Mouse (Mus musculus): Measurements from ENCODE around the gene Rbks. TPM values are rescaled to one million over a fixed set of nuclear protein-coding genes. Genes with fewer than 3 reads are reported as not detected.

The Rbks gene
- polyA plus RNA-seq, 1 experiment from 2014 or later = 24.8 TPM

DNA sequence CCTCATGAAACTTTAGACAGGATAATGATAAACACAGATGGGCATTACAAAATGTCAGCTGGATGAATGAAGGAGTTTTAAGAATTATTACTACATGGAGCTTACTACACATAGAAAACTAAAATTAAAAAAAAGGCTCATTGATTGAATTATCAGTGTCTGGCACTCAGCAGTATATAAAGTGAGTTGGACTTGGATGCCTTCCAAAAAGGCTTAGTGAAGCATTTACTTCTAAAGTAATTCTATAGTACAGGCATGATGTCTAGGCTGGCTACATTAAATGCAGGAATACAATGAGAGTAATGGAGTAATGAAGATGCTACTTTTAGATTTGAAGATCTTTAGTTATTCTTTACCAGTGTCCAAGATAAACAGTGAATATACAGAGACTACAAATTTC lies 4.2 kb downstream of the Rbks start:
- Histone ChIP-seq H3K27me3 (replicated peaks; ENCODE audit: control insufficient read depth, insufficient read depth, low read length) (no peaks in the 10 kb centered on the region), H3K9me3 (ENCODE audit: control insufficient read depth, low read length) (no peaks in the 10 kb centered on the region), H3K9ac (ENCODE audit: low read depth, low read length) (no peak overlapping the region), H3K4me3 (ENCODE audit: low read depth, low read length) (no peak overlapping the region), H3K4me1 (replicated peaks; ENCODE audit: control insufficient read depth, insufficient read depth, low read length) (peaks cover 2% of the 10 kb centered on the region), H3K27ac (ENCODE audit: low read depth, low read length) (no peak overlapping the region), H3K4me2 (no peak overlapping the region), H3K36me3 (ENCODE audit: control insufficient read depth, insufficient read depth, low read length) (no peaks in the 10 kb centered on the region)
- ATAC-seq (replicated peaks; ENCODE audit: low FRiP score) = no peak
- no peak for DNase-seq (ENCODE audit: low spot score)

- Histone ChIP-seq H3K4me3 (ENCODE audit: low read depth, low read length) (no peak overlapping the region), H3K4me2 (no peak overlapping the region), H3K9me3 (ENCODE audit: control insufficient read depth, low read length) (no peaks in the 10 kb centered on the region), H3K36me3 (ENCODE audit: control insufficient read depth, insufficient read depth, low read length) (no peaks in the 10 kb centered on the region), H3K27me3 (replicated peaks; ENCODE audit: control insufficient read depth, insufficient read depth, low read length) (no peaks in the 10 kb centered on the region), H3K9ac (ENCODE audit: low read depth, low read length) (no peak overlapping the region), H3K27ac (ENCODE audit: low read depth, low read length) (no peak overlapping the region), H3K4me1 (replicated peaks; ENCODE audit: control insufficient read depth, insufficient read depth, low read length) (peaks cover 6% of the 10 kb centered on the region)
- DNase-seq (ENCODE audit: low spot score) = no peak
- 63% methylated on average over 3 of the region's 3 CpGs for WGBS
- ATAC-seq (replicated peaks; ENCODE audit: low FRiP score) = peak; percentile 48; the same call in 1 of the 2 replicates
Observed at GRCm38 (mm10) chr5:31687972-31688371, 9.5 kb downstream of the Rbks start.

DNA sequence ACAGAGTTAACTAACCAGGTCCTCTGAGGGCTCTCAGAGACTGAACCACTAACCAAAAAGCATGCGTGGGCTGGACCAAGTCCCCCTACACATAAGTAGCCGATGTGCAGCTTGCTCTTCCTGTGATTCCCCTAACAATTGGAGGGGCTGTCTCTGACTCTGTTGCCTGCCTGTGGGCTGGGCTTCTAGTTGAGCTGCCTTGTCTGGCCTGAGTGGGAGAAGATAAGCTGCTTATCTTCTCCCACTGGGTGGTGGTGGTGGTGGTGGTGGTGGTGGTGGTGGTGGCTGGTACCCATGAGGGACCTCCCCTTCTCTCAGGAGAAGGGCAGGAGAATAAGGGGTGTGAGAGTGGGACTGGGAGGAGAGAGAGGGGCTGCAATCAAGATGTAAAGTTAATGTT lies 11.4 kb downstream of the Rbks start:
- H3K27ac ChIP-seq (ENCODE audit: low read depth, low read length) = peak overlapping the region; percentile 66
- DNase-seq (ENCODE audit: low spot score) (peak; percentile 38), ATAC-seq (replicated peaks; ENCODE audit: low FRiP score) (peak; percentile 99)
- H3K9me3 ChIP-seq (ENCODE audit: control insufficient read depth, low read length) = no peaks in the 10 kb centered on the region
- H3K9ac ChIP-seq (ENCODE audit: low read depth, low read length) = no peak overlapping the region
- H3K4me2 ChIP-seq = peak overlapping the region; percentile 50
- no peak overlapping the region for H3K4me3 ChIP-seq (ENCODE audit: low read depth, low read length)
- no peaks in the 10 kb centered on the region for H3K36me3 ChIP-seq (ENCODE audit: control insufficient read depth, insufficient read depth, low read length)
- 33% methylated on average over 2 of the region's 2 CpGs for WGBS
- no peaks in the 10 kb centered on the region for H3K27me3 ChIP-seq (replicated peaks; ENCODE audit: control insufficient read depth, insufficient read depth, low read length)
- H3K4me1 ChIP-seq (replicated peaks; ENCODE audit: control insufficient read depth, insufficient read depth, low read length) = peaks cover 6% of the 10 kb centered on the region

- Histone ChIP-seq H3K4me2 (no peak overlapping the region), H3K9ac (ENCODE audit: low read depth, low read length) (no peak overlapping the region), H3K9me3 (ENCODE audit: control insufficient read depth, low read length) (no peaks in the 10 kb centered on the region), H3K36me3 (ENCODE audit: control insufficient read depth, insufficient read depth, low read length) (no peaks in the 10 kb centered on the region), H3K4me3 (ENCODE audit: low read depth, low read length) (no peak overlapping the region), H3K4me1 (replicated peaks; ENCODE audit: control insufficient read depth, insufficient read depth, low read length) (peaks cover 6% of the 10 kb centered on the region), H3K27ac (ENCODE audit: low read depth, low read length) (no peak overlapping the region), H3K27me3 (replicated peaks; ENCODE audit: control insufficient read depth, insufficient read depth, low read length) (no peaks in the 10 kb centered on the region)
- ATAC-seq (replicated peaks; ENCODE audit: low FRiP score) = no peak
- WGBS = 89% methylated on average over 1 of the region's 1 CpGs
- DNase-seq (ENCODE audit: low spot score) = no peak
Observed at GRCm38 (mm10) chr5:31682305-31682704, 15.1 kb downstream of the Rbks start.

- Histone ChIP-seq H3K4me1 (replicated peaks; ENCODE audit: control insufficient read depth, insufficient read depth, low read length) (0 out of 2 replicates have a peak, but pooled peaks cover 2% of the 10 kb centered on the region), H3K36me3 (ENCODE audit: control insufficient read depth, insufficient read depth, low read length) (no peaks in the 10 kb centered on the region), H3K4me3 (ENCODE audit: low read depth, low read length) (no peak overlapping the region), H3K9ac (ENCODE audit: low read depth, low read length) (no peak overlapping the region), H3K27ac (ENCODE audit: low read depth, low read length) (no peak overlapping the region), H3K9me3 (ENCODE audit: control insufficient read depth, low read length) (no peaks in the 10 kb centered on the region), H3K4me2 (no peak overlapping the region), H3K27me3 (replicated peaks; ENCODE audit: control insufficient read depth, insufficient read depth, low read length) (no peaks in the 10 kb centered on the region)
- DNase-seq (ENCODE audit: low spot score) = no peak
- 71% methylated on average over 4 of the region's 4 CpGs for WGBS
- ATAC-seq (replicated peaks; ENCODE audit: low FRiP score) = no peak
Observed at GRCm38 (mm10) chr5:31680183-31680582, 17.2 kb downstream of the Rbks start.

- Histone ChIP-seq H3K4me1 (replicated peaks; ENCODE audit: control insufficient read depth, insufficient read depth, low read length) (no peaks in the 10 kb centered on the region), H3K36me3 (ENCODE audit: control insufficient read depth, insufficient read depth, low read length) (no peaks in the 10 kb centered on the region), H3K9me3 (ENCODE audit: control insufficient read depth, low read length) (no peaks in the 10 kb centered on the region), H3K4me3 (ENCODE audit: low read depth, low read length) (no peak overlapping the region), H3K27me3 (replicated peaks; ENCODE audit: control insufficient read depth, insufficient read depth, low read length) (no peaks in the 10 kb centered on the region), H3K9ac (ENCODE audit: low read depth, low read length) (no peak overlapping the region), H3K4me2 (no peak overlapping the region), H3K27ac (ENCODE audit: low read depth, low read length) (no peak overlapping the region)
- ATAC-seq (replicated peaks; ENCODE audit: low FRiP score) = no peak
- no peak for DNase-seq (ENCODE audit: low spot score)
- WGBS = 72% methylated on average over 1 of the region's 1 CpGs
Observed at GRCm38 (mm10) chr5:31678000-31678399, 19.4 kb downstream of the Rbks start.

DNA sequence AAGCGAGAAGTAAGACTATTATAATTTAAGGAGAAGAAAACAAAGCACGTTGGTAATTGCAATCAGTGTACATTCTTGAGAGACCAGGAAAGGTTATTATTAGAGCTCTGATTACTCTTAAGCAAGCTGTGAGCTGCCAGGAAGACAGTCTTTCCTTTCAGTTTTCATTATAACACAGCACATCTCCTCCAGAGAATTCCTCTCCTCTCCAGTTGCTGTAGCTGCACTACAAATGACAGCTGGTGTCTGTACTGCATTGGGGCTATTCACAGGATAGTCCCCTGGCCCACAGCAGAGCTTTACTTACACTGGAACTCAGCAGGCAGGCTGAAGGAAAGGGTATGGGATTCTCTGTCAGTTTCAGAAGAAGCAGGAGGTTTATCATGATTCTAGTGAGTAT lies 24.0 kb downstream of the Rbks start:
- 81% methylated on average over 2 of the region's 2 CpGs for WGBS
- no peak for DNase-seq (ENCODE audit: low spot score)
- H3K4me2 ChIP-seq = no peak overlapping the region
- no peaks in the 10 kb centered on the region for H3K9me3 ChIP-seq (ENCODE audit: control insufficient read depth, low read length)
- H3K4me1 ChIP-seq (replicated peaks; ENCODE audit: control insufficient read depth, insufficient read depth, low read length) = peaks cover 2% of the 10 kb centered on the region; the same call in 1 of the 2 replicates
- no peak overlapping the region for H3K9ac ChIP-seq (ENCODE audit: low read depth, low read length)
- no peak overlapping the region for H3K27ac ChIP-seq (ENCODE audit: low read depth, low read length)
- H3K4me3 ChIP-seq (ENCODE audit: low read depth, low read length) = no peak overlapping the region
- no peaks in the 10 kb centered on the region for H3K36me3 ChIP-seq (ENCODE audit: control insufficient read depth, insufficient read depth, low read length)
- no peak for ATAC-seq (replicated peaks; ENCODE audit: low FRiP score)
- no peaks in the 10 kb centered on the region for H3K27me3 ChIP-seq (replicated peaks; ENCODE audit: control insufficient read depth, insufficient read depth, low read length)

- no peaks in the 10 kb centered on the region for H3K36me3 ChIP-seq (ENCODE audit: control insufficient read depth, insufficient read depth, low read length)
- WGBS = 58% methylated on average over 2 of the region's 2 CpGs
- H3K9me3 ChIP-seq (ENCODE audit: control insufficient read depth, low read length) = no peaks in the 10 kb centered on the region
Observed at GRCm38 (mm10) chr5:31671137-31671536, 26.3 kb downstream of the Rbks start.

GRCm38 (mm10) chr5:31669984-31670383 lies 27.4 kb downstream of the Rbks start:
- no peaks in the 10 kb centered on the region for H3K36me3 ChIP-seq (ENCODE audit: control insufficient read depth, insufficient read depth, low read length)
- no peak overlapping the region for H3K4me2 ChIP-seq
- DNase-seq (ENCODE audit: low spot score) = no peak
- 64% methylated on average over 5 of the region's 5 CpGs for WGBS
- ATAC-seq (replicated peaks; ENCODE audit: low FRiP score) = no peak
- no peaks in the 10 kb centered on the region for H3K9me3 ChIP-seq (ENCODE audit: control insufficient read depth, low read length)
- H3K27me3 ChIP-seq (replicated peaks; ENCODE audit: control insufficient read depth, insufficient read depth, low read length) = no peaks in the 10 kb centered on the region
- no peak overlapping the region for H3K9ac ChIP-seq (ENCODE audit: low read depth, low read length)
- H3K4me1 ChIP-seq (replicated peaks; ENCODE audit: control insufficient read depth, insufficient read depth, low read length) = peaks cover 2% of the 10 kb centered on the region; the same call in 1 of the 2 replicates
- H3K27ac ChIP-seq (ENCODE audit: low read depth, low read length) = no peak overlapping the region
- H3K4me3 ChIP-seq (ENCODE audit: low read depth, low read length) = no peak overlapping the region

More at GRCm38 (mm10) chr5:31671137-31671536, 26.3 kb downstream of the Rbks start:
- Histone ChIP-seq H3K4me2 (no peak overlapping the region), H3K9ac (ENCODE audit: low read depth, low read length) (no peak overlapping the region), H3K4me3 (ENCODE audit: low read depth, low read length) (no peak overlapping the region), H3K27me3 (replicated peaks; ENCODE audit: control insufficient read depth, insufficient read depth, low read length) (no peaks in the 10 kb centered on the region), H3K4me1 (replicated peaks; ENCODE audit: control insufficient read depth, insufficient read depth, low read length) (peaks cover 2% of the 10 kb centered on the region; the same call in 1 of the 2 replicates), H3K27ac (ENCODE audit: low read depth, low read length) (no peak overlapping the region)
- no peak for ATAC-seq (replicated peaks; ENCODE audit: low FRiP score)
- DNase-seq (ENCODE audit: low spot score) = no peak

All from liver, embryonic 11.5 days (tissue).